Mouse (Mus musculus) right cerebral cortex, adult 2 months (tissue): ENCODE data around the gene Pip4k2b.

Experiments used
- DNase-seq, 2 experiments: peaks; one replicate each; pipeline ENCODE4 v3.0.0; 2021 to 2022; ENCODE audit warnings: low spot score in 2 of 2

The Pip4k2b gene

GRCm38 (mm10) chr11:97668160-97668559 lies 76.3 kb downstream of the Pip4k2b start:
- no peak for DNase-seq

- DNase-seq, result no peak
These were observed 77.7 kb downstream of the Pip4k2b start for GRCm38 (mm10) chr11:97666794-97667193.

GRCm38 (mm10) chr11:97666221-97666620 lies 78.3 kb downstream of the Pip4k2b start:
- DNase-seq, result no peak

DNA sequence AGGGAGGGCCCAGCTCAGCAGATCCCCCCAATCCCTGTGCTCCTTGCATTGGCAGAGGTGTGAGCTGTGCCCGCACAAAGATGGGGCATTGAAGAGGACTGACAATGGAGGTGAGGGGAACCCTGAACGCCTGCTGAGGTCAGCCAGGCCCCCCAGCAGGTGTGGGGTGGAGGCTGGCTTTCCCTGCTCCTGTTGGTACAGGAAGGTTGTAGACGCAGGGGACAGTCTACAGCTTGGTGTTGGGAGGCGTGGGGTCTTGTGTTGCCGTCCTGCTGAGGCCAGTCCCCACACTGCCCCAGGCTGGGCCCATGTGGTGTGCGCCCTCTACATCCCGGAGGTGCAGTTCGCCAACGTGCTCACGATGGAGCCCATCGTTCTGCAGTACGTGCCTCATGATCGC lies 79.1 kb downstream of the Pip4k2b start:
- no peak for DNase-seq
